Mouse (Mus musculus) myocyte (in vitro differentiated cells): ENCODE results near the gene Slc25a5. TPM values are rescaled to one million over a fixed set of nuclear protein-coding genes. Genes with fewer than 3 reads are reported as not detected.

Experiments
- H3K27me3 ChIP-seq: one replicate; pipeline ENCODE4 v1.6.1; 2011; ENCODE audit not compliant: control insufficient read depth, insufficient read depth, insufficient read length
- H3K36me3 ChIP-seq: one replicate; pipeline ENCODE4 v1.6.1; 2011; ENCODE audit not compliant: control insufficient read depth, insufficient read depth
- H3K4me2 ChIP-seq: one replicate; pipeline ENCODE4 v1.6.1; 2011; ENCODE audit warnings: low read depth, control low read depth
- H3K4me3 ChIP-seq: one replicate; pipeline ENCODE4 v1.5.1; 2011; ENCODE audit warnings: mild to moderate bottlenecking, control low read depth, moderate library complexity
- H3K79me2 ChIP-seq: one replicate; pipeline ENCODE4 v1.6.1; 2011; ENCODE audit not compliant: control insufficient read depth, insufficient read depth
- H3ac ChIP-seq: one replicate; pipeline ENCODE4 v1.6.1; 2011; ENCODE audit not compliant: control insufficient read depth, insufficient read length
- CEBPB ChIP-seq: IDR thresholded peaks from 2 replicates; pipeline ENCODE4 v1.6.1; 2011; ENCODE audit warnings: mild to moderate bottlenecking, moderate library complexity; ENCODE audit not compliant: poor library complexity, insufficient read depth, severe bottlenecking
- E2F4 ChIP-seq: IDR thresholded peaks from one replicate; pipeline ENCODE4 v1.6.1; 2011; ENCODE audit warnings: mild to moderate bottlenecking, control low read depth, moderate library complexity; ENCODE audit not compliant: insufficient read depth
- MAX ChIP-seq: IDR thresholded peaks from one replicate; pipeline ENCODE4 v1.6.1; 2011; ENCODE audit warnings: low read depth, mild to moderate bottlenecking, control low read depth
- MYOD1 ChIP-seq, 3 experiments: IDR thresholded peaks; one replicate each; pipeline ENCODE4 v1.6.1; 2011; ENCODE audit warnings: control low read depth in 2 of 3, low read depth in 2 of 3, mild to moderate bottlenecking in 2 of 3, moderate library complexity in 1 of 3; ENCODE audit not compliant: insufficient read length in 2 of 3, control insufficient read depth in 1 of 3
- MYOG ChIP-seq, 3 experiments: IDR thresholded peaks; one replicate each; pipeline ENCODE4 v1.6.1; 2011; ENCODE audit warnings: control low read depth in 2 of 3, low read depth in 2 of 3, mild to moderate bottlenecking in 2 of 3; ENCODE audit not compliant: insufficient read length in 2 of 3, control insufficient read depth in 1 of 3, insufficient read depth in 1 of 3
- POLR2A ChIP-seq: IDR thresholded peaks from one replicate; pipeline ENCODE4 v1.6.1; 2011; ENCODE audit warnings: low read depth, mild to moderate bottlenecking, control low read depth, moderate library complexity; ENCODE audit not compliant: insufficient read length
- POLR2AphosphoS2 ChIP-seq: IDR thresholded peaks from one replicate; pipeline ENCODE4 v1.6.1; 2011; ENCODE audit warnings: low read depth, control low read depth; ENCODE audit not compliant: insufficient read length
- REST ChIP-seq: IDR thresholded peaks from one replicate; pipeline ENCODE4 v1.6.1; 2011; ENCODE audit warnings: mild to moderate bottlenecking, control low read depth, moderate library complexity; ENCODE audit not compliant: insufficient read depth, insufficient read length
- SRF ChIP-seq: IDR thresholded peaks from one replicate; pipeline ENCODE4 v1.6.1; 2011; ENCODE audit warnings: low read depth; ENCODE audit not compliant: control insufficient read depth, insufficient read length
- TCF12 ChIP-seq: IDR thresholded peaks from one replicate; pipeline ENCODE4 v1.6.1; 2011; ENCODE audit warnings: mild to moderate bottlenecking, control low read depth; ENCODE audit not compliant: poor library complexity, insufficient read depth, severe bottlenecking
- TCF3 ChIP-seq: IDR thresholded peaks from one replicate; pipeline ENCODE4 v1.6.1; 2011; ENCODE audit warnings: low read depth, control low read depth; ENCODE audit not compliant: insufficient read length
- USF1 ChIP-seq: IDR thresholded peaks from one replicate; pipeline ENCODE4 v1.6.1; 2011; ENCODE audit warnings: low read depth, mild to moderate bottlenecking, control low read depth, moderate library complexity
- polyA plus RNA-seq: library from polyadenylated mRNA; unstranded; fragments of >200 nt; fragmentation: generic; extraction: Trizol; gene quantifications from one replicate; pipeline ENCODE4 v1.2.1, GENCODE M21; 2012; ENCODE audit warnings: missing spikeins

Slc25a5 gene
- polyA plus RNA-seq, 1 experiment = 684 TPM

GRCm38 (mm10) chrX:36807360-36808317 is 12.2 kb downstream of the Slc25a5 start:
- Histone ChIP-seq H3K4me3 (peak overlapping the region; percentile 20), H3K27me3 (no peaks in the 10 kb centered on the region), H3K4me2 (peak overlapping the region; percentile 80), H3K79me2 (no peaks in the 10 kb centered on the region), H3ac (no peak overlapping the region), H3K36me3 (no peaks in the 10 kb centered on the region)
- TF ChIP-seq TCF12 (no peak), USF1 (no peak), POLR2AphosphoS2 (peak; percentile 57), TCF3 (no peak), MAX (no peak), CEBPB (no peak), MYOG (IDR thresholded peaks at IDR 0.05; ENCODE audit: control insufficient read depth in 1 of 3, insufficient read depth in 1 of 3, insufficient read length in 2 of 3, low read depth in 2 of 3) (no peak), MYOD1 (IDR thresholded peaks at IDR 0.05; ENCODE audit: control insufficient read depth in 1 of 3, insufficient read length in 2 of 3, low read depth in 2 of 3) (no peak), REST (no peak), POLR2A (peak; percentile 53), E2F4 (no peak), SRF (no peak)

- Histone ChIP-seq H3K4me2 (peak overlapping the region; percentile 61), H3K4me3 (peak overlapping the region; percentile 20), H3K79me2 (no peaks in the 10 kb centered on the region), H3ac (no peak overlapping the region), H3K27me3 (no peaks in the 10 kb centered on the region), H3K36me3 (no peaks in the 10 kb centered on the region)
- TF ChIP-seq MAX (no peak), REST (no peak), E2F4 (no peak), CEBPB (no peak), POLR2AphosphoS2 (no peak), MYOD1 (IDR thresholded peaks at IDR 0.05; ENCODE audit: control insufficient read depth in 1 of 3, insufficient read length in 2 of 3, low read depth in 2 of 3) (no peak), MYOG (IDR thresholded peaks at IDR 0.05; ENCODE audit: control insufficient read depth in 1 of 3, insufficient read depth in 1 of 3, insufficient read length in 2 of 3, low read depth in 2 of 3) (no peak), USF1 (no peak), TCF3 (no peak), SRF (no peak)
These were observed 12.8 kb downstream of the Slc25a5 start for GRCm38 (mm10) chrX:36808318-36808683.

DNA sequence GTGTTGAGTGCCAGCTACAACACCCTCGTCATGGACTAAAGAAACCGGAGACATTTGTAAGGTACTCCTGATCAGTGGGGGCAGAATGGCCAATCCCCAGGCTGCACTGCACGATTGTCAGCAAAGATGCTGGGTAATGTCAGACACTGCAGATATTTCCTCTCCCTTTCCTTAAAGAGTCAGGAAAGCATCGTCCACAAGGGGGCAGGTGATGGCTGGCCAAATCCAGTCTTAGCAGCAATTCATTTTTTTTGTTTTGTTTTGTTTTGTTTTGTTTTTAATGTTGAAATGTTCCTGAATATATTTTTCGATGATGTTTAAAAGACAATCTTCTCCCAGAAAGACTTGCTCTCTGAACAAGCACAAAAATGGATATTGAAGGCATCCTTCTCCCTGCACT is 15.9 kb downstream of the Slc25a5 start:
- TF ChIP-seq MYOG (IDR thresholded peaks at IDR 0.05; ENCODE audit: control insufficient read depth in 1 of 3, insufficient read depth in 1 of 3, insufficient read length in 2 of 3, low read depth in 2 of 3) (no peak), E2F4 (no peak), CEBPB (no peak), USF1 (no peak), MAX (no peak), POLR2A (no peak), MYOD1 (IDR thresholded peaks at IDR 0.05; ENCODE audit: control insufficient read depth in 1 of 3, insufficient read length in 2 of 3, low read depth in 2 of 3) (no peak), POLR2AphosphoS2 (no peak), TCF3 (no peak), REST (no peak), SRF (no peak), TCF12 (no peak)
- no peak overlapping the region for H3K4me3 ChIP-seq
- H3ac ChIP-seq = no peak overlapping the region
- H3K36me3 ChIP-seq = no peaks in the 10 kb centered on the region
- no peaks in the 10 kb centered on the region for H3K27me3 ChIP-seq
- no peaks in the 10 kb centered on the region for H3K79me2 ChIP-seq
- H3K4me2 ChIP-seq = no peak overlapping the region

DNA sequence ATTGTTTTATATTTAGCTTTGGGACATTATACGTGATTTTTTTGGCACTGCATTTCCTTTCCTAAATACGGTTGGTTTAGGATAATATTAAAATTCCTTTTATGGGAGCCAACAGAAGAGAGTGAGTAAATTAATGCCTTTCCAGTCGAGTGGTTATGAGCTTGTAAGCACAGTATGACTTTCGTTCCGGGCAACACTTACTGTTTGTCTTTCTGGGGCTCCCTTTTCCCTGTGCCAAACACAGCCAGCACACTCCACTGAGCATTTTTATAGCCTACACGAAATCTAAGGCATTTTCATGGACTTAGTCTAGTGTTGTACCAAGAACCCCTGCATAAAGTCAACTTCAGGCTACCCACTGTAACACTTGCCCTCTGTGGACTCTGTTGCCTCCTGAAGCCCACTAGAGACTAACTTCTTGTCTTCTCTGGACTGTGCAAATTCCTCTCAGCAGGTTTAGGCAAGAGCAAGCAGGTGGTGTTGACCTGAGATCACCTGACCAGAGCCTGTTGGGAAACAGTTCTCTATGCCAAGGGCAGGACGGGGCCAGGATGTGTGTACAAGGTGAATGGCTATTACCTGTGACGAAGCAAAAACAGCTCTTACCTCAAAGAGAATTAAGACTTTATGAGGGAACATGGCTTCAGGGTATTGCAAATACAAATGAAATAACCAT is 18.8 kb downstream of the Slc25a5 start:
- Histone ChIP-seq H3K36me3 (no peaks in the 10 kb centered on the region), H3K79me2 (no peaks in the 10 kb centered on the region), H3K27me3 (no peaks in the 10 kb centered on the region), H3K4me2 (no peak overlapping the region), H3ac (no peak overlapping the region), H3K4me3 (no peak overlapping the region)
- TF ChIP-seq POLR2AphosphoS2 (no peak), REST (no peak), SRF (no peak), MYOG (IDR thresholded peaks at IDR 0.05; ENCODE audit: control insufficient read depth in 1 of 3, insufficient read depth in 1 of 3, insufficient read length in 2 of 3, low read depth in 2 of 3) (no peak), MAX (no peak), POLR2A (no peak), TCF12 (no peak), MYOD1 (IDR thresholded peaks at IDR 0.05; ENCODE audit: control insufficient read depth in 1 of 3, insufficient read length in 2 of 3, low read depth in 2 of 3) (no peak), E2F4 (no peak), CEBPB (no peak), TCF3 (no peak), USF1 (no peak)
